Mouse (Mus musculus): ENCODE data around the gene Cmss1. TPM values are rescaled to one million over a fixed set of nuclear protein-coding genes. Genes with fewer than 3 reads are reported as not detected.
A peak's percentile ranks its signal among the peaks of the same experiment; 100 is the strongest.

Gene Cmss1
- polyA plus RNA-seq, 1 experiment from 2014 or later, result 38.6 TPM

DNA sequence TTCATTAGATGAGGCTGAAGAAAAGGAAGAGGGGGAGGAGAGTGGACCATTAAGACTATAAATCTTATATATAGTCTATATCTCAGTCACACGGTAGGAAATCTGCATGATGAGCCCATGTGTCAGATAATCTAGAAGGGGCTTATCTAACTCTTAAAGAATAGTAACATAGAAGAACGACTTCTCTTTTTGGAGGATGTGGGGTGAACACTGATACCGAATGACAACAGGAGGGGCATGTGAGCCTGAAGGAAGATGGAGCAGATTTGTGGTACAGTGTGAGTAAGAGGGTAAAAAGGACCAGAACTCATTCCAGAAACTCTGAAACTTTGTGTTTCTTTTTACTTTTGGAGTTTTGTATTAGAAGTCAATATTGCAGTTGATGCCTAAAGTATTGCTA is 97.6 kb downstream of the Cmss1 start:
- Histone ChIP-seq H3K4me1 (replicated peaks; ENCODE audit: control insufficient read depth, insufficient read depth, low read length) (no peaks in the 10 kb centered on the region), H3K4me3 (replicated peaks; ENCODE audit: low read length) (no peak overlapping the region), H3K27ac (ENCODE audit: low read length) (no peak overlapping the region), H3K27me3 (replicated peaks; ENCODE audit: control insufficient read depth, insufficient read depth, low read length) (no peaks in the 10 kb centered on the region), H3K36me3 (ENCODE audit: control insufficient read depth, insufficient read depth) (no peaks in the 10 kb centered on the region), H3K9me3 (ENCODE audit: control insufficient read depth, low read length) (no peaks in the 10 kb centered on the region), H3K4me2 (ENCODE audit: low read length) (no peak overlapping the region), H3K9ac (replicated peaks; ENCODE audit: low read depth, low read length) (no peak overlapping the region)
- no peak for ATAC-seq
- WGBS, result 95% methylated on average over 3 of the region's 3 CpGs

DNA sequence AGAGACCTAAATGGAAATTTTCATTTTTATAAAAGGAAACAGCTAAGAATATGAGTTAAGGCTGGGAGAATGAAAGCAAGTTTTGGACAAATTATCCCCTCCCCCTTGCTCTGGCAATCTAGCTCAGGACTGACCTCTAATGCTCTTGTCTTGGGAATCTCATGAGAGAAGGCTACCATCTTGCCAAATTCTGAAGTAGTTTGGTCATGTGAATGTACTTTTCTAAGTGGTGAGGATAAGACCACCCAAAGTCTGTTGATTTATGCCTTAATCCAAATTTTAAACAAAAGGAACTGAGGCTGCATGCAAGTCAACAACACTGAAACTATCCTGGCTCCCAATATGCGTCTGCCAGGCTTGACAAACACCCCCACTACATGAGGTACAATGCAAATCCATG is 98.3 kb downstream of the Cmss1 start:
- Histone ChIP-seq H3K27me3 (replicated peaks; ENCODE audit: control insufficient read depth, insufficient read depth, low read length) (no peaks in the 10 kb centered on the region), H3K36me3 (ENCODE audit: control insufficient read depth, insufficient read depth) (no peaks in the 10 kb centered on the region), H3K4me2 (ENCODE audit: low read length) (no peak overlapping the region), H3K9me3 (ENCODE audit: control insufficient read depth, low read length) (no peaks in the 10 kb centered on the region), H3K4me1 (replicated peaks; ENCODE audit: control insufficient read depth, insufficient read depth, low read length) (no peaks in the 10 kb centered on the region), H3K9ac (replicated peaks; ENCODE audit: low read depth, low read length) (no peak overlapping the region), H3K4me3 (replicated peaks; ENCODE audit: low read length) (no peak overlapping the region), H3K27ac (ENCODE audit: low read length) (no peak overlapping the region)
- WGBS, result 88% methylated on average over 1 of the region's 1 CpGs
- ATAC-seq, result no peak

DNA sequence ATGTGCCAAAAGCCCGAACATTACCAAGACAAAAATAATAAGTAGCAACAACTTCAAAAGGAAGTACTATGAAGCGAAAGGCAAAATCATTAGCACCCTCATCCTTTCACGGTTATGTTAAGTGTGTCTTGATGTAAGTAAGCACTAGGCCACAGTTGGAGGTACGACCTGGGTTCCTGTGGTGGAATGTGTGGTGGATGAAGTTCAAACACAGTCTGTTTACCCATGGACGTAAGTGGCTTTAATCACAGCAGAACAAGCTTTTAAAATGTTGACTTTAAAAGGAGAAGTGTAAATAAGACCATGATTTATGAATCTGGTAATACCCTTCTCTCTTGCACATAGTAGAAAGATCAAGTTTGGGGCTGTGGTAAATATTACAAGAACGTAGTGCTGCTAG is 100.5 kb downstream of the Cmss1 start:
- no peak for ATAC-seq
- H3K9me3 ChIP-seq (ENCODE audit: control insufficient read depth, low read length), result no peaks in the 10 kb centered on the region
- no peak overlapping the region for H3K4me2 ChIP-seq (ENCODE audit: low read length)
- H3K4me1 ChIP-seq (replicated peaks; ENCODE audit: control insufficient read depth, insufficient read depth, low read length), result no peaks in the 10 kb centered on the region
- no peaks in the 10 kb centered on the region for H3K27me3 ChIP-seq (replicated peaks; ENCODE audit: control insufficient read depth, insufficient read depth, low read length)
- WGBS, result 91% methylated on average over 6 of the region's 6 CpGs
- H3K4me3 ChIP-seq (replicated peaks; ENCODE audit: low read length), result no peak overlapping the region
- H3K9ac ChIP-seq (replicated peaks; ENCODE audit: low read depth, low read length), result no peak overlapping the region
- H3K27ac ChIP-seq (ENCODE audit: low read length), result no peak overlapping the region
- no peaks in the 10 kb centered on the region for H3K36me3 ChIP-seq (ENCODE audit: control insufficient read depth, insufficient read depth)

DNA sequence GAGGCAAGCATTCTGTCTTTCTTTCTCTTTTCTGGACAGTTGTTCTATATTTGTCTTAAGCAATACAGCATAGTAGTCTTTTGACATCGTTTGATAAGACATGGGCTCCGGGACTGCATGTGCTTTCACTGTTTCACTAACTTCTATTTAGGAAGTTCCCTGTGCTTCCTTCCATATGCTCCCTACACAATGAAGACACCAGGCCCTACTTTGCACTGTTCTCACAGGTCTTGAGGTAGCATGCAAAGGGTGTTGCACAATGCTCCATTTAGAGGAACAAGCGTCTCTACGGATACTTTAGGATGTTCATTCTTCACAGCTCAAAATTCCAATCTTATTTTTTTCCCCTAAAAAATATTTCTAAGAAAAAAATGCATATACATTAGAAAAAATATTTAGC is 101.9 kb downstream of the Cmss1 start:
- no peaks in the 10 kb centered on the region for H3K4me1 ChIP-seq (replicated peaks; ENCODE audit: control insufficient read depth, insufficient read depth, low read length)
- WGBS, result 97% methylated on average over 4 of the region's 4 CpGs
- no peaks in the 10 kb centered on the region for H3K9me3 ChIP-seq (ENCODE audit: control insufficient read depth, low read length)
- no peak overlapping the region for H3K9ac ChIP-seq (replicated peaks; ENCODE audit: low read depth, low read length)
- H3K36me3 ChIP-seq (ENCODE audit: control insufficient read depth, insufficient read depth), result no peaks in the 10 kb centered on the region
- no peak overlapping the region for H3K4me3 ChIP-seq (replicated peaks; ENCODE audit: low read length)
- no peaks in the 10 kb centered on the region for H3K27me3 ChIP-seq (replicated peaks; ENCODE audit: control insufficient read depth, insufficient read depth, low read length)
- H3K27ac ChIP-seq (ENCODE audit: low read length), result no peak overlapping the region
- H3K4me2 ChIP-seq (ENCODE audit: low read length), result no peak overlapping the region
- no peak for ATAC-seq

DNA sequence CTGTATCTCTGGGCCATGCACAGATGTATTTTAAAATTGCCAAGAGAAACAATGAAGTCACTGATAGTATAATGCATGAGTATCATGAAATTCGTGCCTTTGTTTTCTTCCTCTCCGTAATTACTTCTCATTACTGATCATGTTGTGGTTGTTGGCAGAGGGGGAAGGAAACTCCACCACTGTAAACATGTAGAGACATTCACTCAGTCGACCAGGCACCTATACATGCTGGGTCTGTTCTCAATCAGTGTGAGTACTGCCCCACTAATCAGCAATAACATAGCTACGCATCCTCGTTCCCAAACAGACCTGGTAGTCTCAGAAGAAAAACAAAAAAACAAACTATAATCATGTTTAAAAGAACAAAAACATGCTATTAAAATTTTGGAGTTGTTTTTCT is 103.9 kb downstream of the Cmss1 start:
- Histone ChIP-seq H3K9me3 (ENCODE audit: control insufficient read depth, low read length) (no peaks in the 10 kb centered on the region), H3K4me1 (replicated peaks; ENCODE audit: control insufficient read depth, insufficient read depth, low read length) (no peaks in the 10 kb centered on the region), H3K27ac (ENCODE audit: low read length) (no peak overlapping the region), H3K36me3 (ENCODE audit: control insufficient read depth, insufficient read depth) (no peaks in the 10 kb centered on the region), H3K27me3 (replicated peaks; ENCODE audit: control insufficient read depth, insufficient read depth, low read length) (no peaks in the 10 kb centered on the region; the same call in 1 of the 2 replicates), H3K4me2 (ENCODE audit: low read length) (no peak overlapping the region), H3K9ac (replicated peaks; ENCODE audit: low read depth, low read length) (no peak overlapping the region), H3K4me3 (replicated peaks; ENCODE audit: low read length) (no peak overlapping the region)
- ATAC-seq, result no peak
- WGBS, result 60% methylated on average over 5 of the region's 5 CpGs

DNA sequence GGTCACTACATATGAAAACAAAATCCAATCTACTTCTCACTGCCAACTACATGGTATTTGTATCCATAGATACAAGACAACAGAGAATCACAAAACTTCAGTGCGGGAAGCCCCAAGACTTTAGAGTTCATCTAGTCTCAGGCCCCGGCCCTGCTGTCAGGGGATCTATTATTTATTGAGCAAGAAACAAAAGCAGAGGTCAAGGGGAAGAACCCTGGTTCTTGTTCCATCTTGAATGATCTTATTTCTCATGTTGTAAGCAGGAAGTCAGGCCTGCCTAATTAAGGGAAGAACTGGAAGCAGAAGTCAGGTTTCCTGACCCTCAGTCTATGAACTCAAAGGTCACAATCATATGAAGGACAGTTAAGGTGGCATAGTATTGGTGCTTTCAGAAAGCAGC is 104.4 kb downstream of the Cmss1 start:
- Histone ChIP-seq H3K4me3 (replicated peaks; ENCODE audit: low read length) (no peak overlapping the region), H3K9me3 (ENCODE audit: control insufficient read depth, low read length) (no peaks in the 10 kb centered on the region), H3K4me2 (ENCODE audit: low read length) (no peak overlapping the region), H3K27me3 (replicated peaks; ENCODE audit: control insufficient read depth, insufficient read depth, low read length) (no peaks in the 10 kb centered on the region; the same call in 1 of the 2 replicates), H3K36me3 (ENCODE audit: control insufficient read depth, insufficient read depth) (no peaks in the 10 kb centered on the region), H3K27ac (ENCODE audit: low read length) (no peak overlapping the region), H3K9ac (replicated peaks; ENCODE audit: low read depth, low read length) (no peak overlapping the region), H3K4me1 (replicated peaks; ENCODE audit: control insufficient read depth, insufficient read depth, low read length) (no peaks in the 10 kb centered on the region)
- no peak for ATAC-seq
- WGBS, result 34% methylated on average over 2 of the region's 2 CpGs

DNA sequence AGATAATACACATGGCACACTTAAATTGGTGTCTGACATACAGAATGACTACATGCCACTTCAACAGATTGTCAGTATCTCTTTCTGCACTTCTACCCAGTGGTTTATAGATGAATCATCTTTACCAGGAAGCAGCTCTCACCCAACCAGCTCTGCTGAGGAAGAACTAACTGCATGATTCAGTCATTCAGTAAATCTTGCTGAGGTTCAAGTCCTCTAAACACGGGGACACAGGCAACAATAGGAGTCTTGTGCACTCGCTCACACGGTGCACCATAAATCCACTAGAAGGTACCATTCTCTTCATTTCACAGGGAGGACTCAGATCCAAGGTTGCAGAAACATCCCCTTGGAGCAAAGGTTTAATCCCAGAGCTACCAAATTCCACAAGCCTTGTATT is 105.8 kb downstream of the Cmss1 start:
- Histone ChIP-seq H3K36me3 (ENCODE audit: control insufficient read depth, insufficient read depth) (no peaks in the 10 kb centered on the region), H3K4me1 (replicated peaks; ENCODE audit: control insufficient read depth, insufficient read depth, low read length) (peaks cover 9% of the 10 kb centered on the region), H3K9me3 (ENCODE audit: control insufficient read depth, low read length) (no peaks in the 10 kb centered on the region), H3K4me3 (replicated peaks; ENCODE audit: low read length) (no peak overlapping the region), H3K4me2 (ENCODE audit: low read length) (no peak overlapping the region), H3K9ac (replicated peaks; ENCODE audit: low read depth, low read length) (no peak overlapping the region), H3K27ac (ENCODE audit: low read length) (no peak overlapping the region), H3K27me3 (replicated peaks; ENCODE audit: control insufficient read depth, insufficient read depth, low read length) (no peaks in the 10 kb centered on the region; the same call in 1 of the 2 replicates)
- no peak for ATAC-seq
- WGBS, result 68% methylated on average over 3 of the region's 3 CpGs

DNA sequence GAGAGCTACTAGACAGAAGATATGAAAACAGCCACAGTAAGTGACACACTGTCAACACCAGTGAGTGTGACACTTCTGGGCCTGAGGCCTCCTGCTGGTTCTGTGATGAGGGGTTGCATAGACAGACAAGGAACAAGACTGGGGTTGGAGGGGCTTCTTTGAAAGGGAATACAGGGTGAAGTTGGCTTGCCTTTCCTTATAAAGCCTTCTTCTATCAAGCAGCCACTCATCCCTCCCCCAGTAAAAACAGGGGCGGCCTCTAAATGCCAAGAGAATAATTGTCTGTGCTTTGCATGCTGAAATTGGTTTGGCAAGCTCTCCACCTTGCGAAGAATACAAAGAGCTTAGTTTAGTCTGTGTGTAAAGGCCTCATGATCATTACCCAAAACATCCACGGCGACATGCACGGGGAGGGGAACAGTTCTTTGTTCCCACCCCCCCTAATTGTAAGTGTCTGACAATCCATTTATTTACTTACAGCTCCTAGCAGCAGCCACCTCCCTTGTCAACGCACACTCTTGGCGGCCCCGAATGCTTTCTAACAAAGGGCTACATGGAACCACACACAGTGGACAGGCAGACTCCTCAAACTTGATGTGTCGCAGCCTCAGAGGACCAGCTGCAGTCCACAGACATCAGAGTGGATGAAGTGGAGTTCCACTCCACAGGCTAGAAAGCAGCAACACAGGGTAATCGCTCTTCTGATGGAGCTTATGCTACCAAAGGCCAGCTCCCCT is 110.1 kb downstream of the Cmss1 start:
- 15% methylated on average over 10 of the region's 10 CpGs for WGBS
- H3K9ac ChIP-seq (replicated peaks; ENCODE audit: low read depth, low read length), result no peak overlapping the region
- ATAC-seq, result peak; percentile 94

DNA sequence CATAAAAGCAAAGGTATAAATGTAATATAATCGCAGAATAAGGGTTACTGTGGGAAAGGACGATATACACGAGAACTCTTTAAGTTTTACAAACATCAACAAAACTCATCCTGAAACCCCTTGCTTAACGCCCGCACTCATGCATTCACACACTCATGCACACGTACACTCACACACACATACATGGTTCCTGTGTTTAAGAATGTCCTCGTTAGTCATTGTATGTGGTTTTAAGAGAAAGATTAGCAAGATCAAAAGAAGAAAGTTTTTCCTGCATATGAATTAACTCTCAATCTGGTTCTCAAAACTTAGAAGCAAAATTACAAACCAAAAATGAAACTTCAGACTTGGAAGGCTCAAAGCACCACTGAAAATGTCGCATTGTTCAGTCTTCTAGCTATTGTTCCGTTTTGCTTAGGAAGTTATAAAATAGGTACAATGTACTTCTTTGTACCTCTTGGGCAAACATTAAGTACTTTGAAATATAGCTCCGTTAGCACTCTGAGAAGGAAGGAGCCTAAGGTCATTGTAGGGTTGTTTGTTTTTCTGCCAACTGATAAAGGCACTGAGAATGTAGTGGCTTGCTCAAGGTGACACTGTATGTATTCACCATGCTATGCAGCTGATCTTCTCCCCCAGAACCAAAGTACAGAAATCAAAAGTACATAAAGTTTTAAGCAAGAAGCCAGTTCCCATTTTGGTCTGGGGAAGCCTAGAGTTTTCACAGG is 111.0 kb downstream of the Cmss1 start:
- H3K4me2 ChIP-seq (ENCODE audit: low read length), result no peak overlapping the region
- no peak overlapping the region for H3K9ac ChIP-seq (replicated peaks; ENCODE audit: low read depth, low read length)
- no peaks in the 10 kb centered on the region for H3K36me3 ChIP-seq (ENCODE audit: control insufficient read depth, insufficient read depth)
- H3K9me3 ChIP-seq (ENCODE audit: control insufficient read depth, low read length), result no peaks in the 10 kb centered on the region
- peaks cover 9% of the 10 kb centered on the region for H3K4me1 ChIP-seq (replicated peaks; ENCODE audit: control insufficient read depth, insufficient read depth, low read length)
- ATAC-seq, result no peak
- WGBS, result 74% methylated on average over 10 of the region's 10 CpGs
- H3K27ac ChIP-seq (ENCODE audit: low read length), result no peak overlapping the region
- H3K27me3 ChIP-seq (replicated peaks; ENCODE audit: control insufficient read depth, insufficient read depth, low read length), result no peaks in the 10 kb centered on the region; the same call in 1 of the 2 replicates
- no peak overlapping the region for H3K4me3 ChIP-seq (replicated peaks; ENCODE audit: low read length)

More for the DNA sequence above, 110.1 kb downstream of the Cmss1 start:
- H3K4me3 ChIP-seq (replicated peaks; ENCODE audit: low read length), result no peak overlapping the region
- H3K4me2 ChIP-seq (ENCODE audit: low read length), result no peak overlapping the region
- peaks cover 9% of the 10 kb centered on the region for H3K4me1 ChIP-seq (replicated peaks; ENCODE audit: control insufficient read depth, insufficient read depth, low read length)
- peak overlapping the region; percentile 48; the same call in 1 of the 2 replicates for H3K27ac ChIP-seq (ENCODE audit: low read length)
- H3K9me3 ChIP-seq (ENCODE audit: control insufficient read depth, low read length), result no peaks in the 10 kb centered on the region
- no peaks in the 10 kb centered on the region for H3K36me3 ChIP-seq (ENCODE audit: control insufficient read depth, insufficient read depth)
- H3K27me3 ChIP-seq (replicated peaks; ENCODE audit: control insufficient read depth, insufficient read depth, low read length), result no peaks in the 10 kb centered on the region; the same call in 1 of the 2 replicates

Data from forebrain, embryonic 16.5 days (tissue).